Mouse (Mus musculus): ENCODE data around the gene Pebp1. TPM values are rescaled to one million over a fixed set of nuclear protein-coding genes. Genes with fewer than 3 reads are reported as not detected.

The Pebp1 gene
- total RNA-seq, 2 experiments from 2014 or later, result 333 to 344 TPM

DNA sequence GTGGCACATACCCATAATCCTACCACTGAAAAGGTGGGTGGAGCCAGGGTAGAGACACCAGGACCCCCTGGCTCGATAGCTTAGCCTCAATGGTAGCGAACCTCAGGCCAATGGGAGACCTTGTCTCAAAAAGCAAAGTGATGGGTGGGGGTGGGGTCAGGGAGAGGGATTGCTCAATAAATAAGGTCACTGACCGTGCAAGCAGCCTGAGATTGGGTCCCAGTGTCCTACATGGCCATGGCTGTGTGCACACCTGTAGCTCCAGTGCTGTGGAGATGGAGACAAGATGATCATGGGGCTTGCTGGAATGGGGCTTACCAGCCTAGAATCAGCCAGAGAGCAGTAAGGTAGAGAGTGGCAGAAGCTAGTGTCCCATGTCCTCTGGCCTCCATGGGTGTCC lies 35.7 kb downstream of the Pebp1 start:
- TF ChIP-seq CTCF (IDR thresholded peaks at IDR 0.05), result no peak
- H3K27ac ChIP-seq, result no peak overlapping the region
- intact Hi-C loops (cut with DNase I), result no loop called here

GRCm38 (mm10) chr5:117250796-117251195 lies 36.6 kb downstream of the Pebp1 start:
- H3K27ac ChIP-seq, result no peak overlapping the region
- no peak overlapping the region for H3K4me3 ChIP-seq
- DNase-seq, result no peak
- TF ChIP-seq CTCF (IDR thresholded peaks at IDR 0.05), result no peak
- intact Hi-C loops (cut with DNase I), result no loop called here

More for the DNA sequence above, 35.7 kb downstream of the Pebp1 start:
- DNase-seq, result no peak
- H3K4me3 ChIP-seq, result no peak overlapping the region

DNA sequence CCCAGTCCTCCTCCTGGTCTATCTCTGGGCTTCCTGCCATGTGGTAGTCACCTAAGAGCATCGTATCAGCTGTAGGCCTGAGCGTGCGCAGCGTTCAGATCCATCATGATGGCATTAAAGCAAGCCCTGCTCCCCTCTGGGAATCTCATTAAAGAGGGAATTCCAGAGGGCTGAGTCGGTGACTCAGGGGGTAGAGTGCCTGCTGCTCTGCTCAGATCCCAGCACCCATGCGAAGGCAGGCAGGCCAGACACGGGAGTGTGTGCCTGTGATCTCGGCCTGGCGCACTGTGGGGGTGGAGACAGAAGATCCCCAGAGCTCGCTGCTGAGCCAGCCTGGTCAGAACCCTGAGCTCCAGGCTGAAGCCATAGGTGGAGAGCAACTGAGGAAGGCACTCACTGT lies 39.1 kb downstream of the Pebp1 start:
- no peak for DNase-seq
- intact Hi-C loops (cut with DNase I), result no loop called here
- no peak overlapping the region for H3K4me3 ChIP-seq
- no peak overlapping the region for H3K27ac ChIP-seq
- TF ChIP-seq CTCF (IDR thresholded peaks at IDR 0.05), result no peak

- Histone ChIP-seq H3K4me3 (no peak overlapping the region), H3K27ac (no peak overlapping the region)
- intact Hi-C loops (cut with DNase I), result no loop called here
- no peak for TF ChIP-seq CTCF (IDR thresholded peaks at IDR 0.05)
- no peak for DNase-seq
Measured at GRCm38 (mm10) chr5:117245170-117245569, 42.3 kb downstream of the Pebp1 start.

DNA sequence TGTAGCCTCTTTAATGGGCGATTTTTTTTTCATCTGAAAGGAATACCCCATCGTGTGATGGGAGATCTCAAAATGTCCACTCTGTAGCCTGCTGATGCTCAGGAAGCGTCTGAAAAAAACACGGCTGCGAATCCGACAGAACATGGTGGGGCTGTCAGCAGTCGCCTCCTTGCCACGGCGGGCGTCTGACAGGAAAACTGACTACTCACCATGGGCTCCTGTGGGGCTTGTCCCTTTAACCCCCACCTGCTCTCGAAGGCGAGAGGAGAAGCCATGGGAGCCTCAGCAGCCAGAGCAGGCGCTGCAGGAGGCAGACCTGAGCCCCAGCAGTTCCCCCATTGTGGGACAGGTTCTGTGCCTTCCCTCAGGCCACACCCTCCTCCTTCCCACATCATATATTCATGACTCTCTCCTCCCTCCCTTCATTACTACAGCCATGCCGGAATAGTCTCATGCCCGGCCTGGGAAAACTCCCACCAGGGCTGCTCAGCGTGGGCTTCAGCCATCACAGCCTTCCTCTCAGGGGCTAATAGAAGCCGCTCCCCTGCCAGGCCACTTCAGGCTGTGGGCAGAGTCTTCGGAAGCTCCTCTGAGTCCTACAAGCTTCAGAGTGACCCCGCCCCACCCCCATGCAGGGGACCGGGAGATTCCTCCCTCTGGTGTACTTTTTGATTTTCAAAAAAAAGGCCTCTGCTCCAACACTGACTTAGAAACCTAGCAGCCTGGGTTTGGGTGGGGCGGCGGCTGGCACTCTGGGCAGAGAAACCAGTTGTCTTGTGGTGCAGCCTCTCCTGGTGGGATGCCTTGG lies 44.5 kb downstream of the Pebp1 start:
- H3K27ac ChIP-seq, result no peak overlapping the region
- H3K4me3 ChIP-seq, result no peak overlapping the region
- TF ChIP-seq CTCF (IDR thresholded peaks at IDR 0.05), result no peak
- no peak for DNase-seq
- intact Hi-C loops (cut with DNase I), result no loop called here

DNA sequence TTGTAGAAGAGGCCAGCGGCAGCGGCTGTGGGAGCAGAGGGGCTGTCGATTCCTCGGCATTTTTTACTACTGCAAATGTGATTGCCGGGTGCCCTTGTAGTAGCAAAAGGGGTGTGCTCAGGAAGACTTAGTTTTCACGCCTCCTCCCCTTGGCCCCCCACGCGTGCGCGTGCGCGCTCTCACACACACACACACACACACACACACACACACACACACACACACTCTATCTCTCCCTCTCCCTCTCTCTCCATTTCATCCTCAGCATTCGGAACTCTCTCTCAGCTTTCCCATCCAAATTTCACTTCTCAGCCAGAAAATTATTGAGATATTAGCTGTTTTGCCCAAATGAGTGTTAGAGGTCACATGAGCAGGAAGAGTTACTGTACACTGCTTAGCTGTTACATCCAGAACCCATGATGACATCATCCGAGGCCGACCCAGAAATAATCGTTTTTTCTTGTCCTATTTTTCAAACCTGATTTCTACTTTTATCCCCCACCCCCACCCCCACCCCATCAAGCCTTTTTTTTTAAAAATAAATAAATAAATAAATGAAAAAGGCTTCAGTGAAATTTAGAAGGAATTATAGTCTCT lies 45.4 kb downstream of the Pebp1 start:
- TF ChIP-seq CTCF (IDR thresholded peaks at IDR 0.05), result no peak
- intact Hi-C loops (cut with DNase I), result no loop called here
- no peak overlapping the region for H3K27ac ChIP-seq
- no peak overlapping the region for H3K4me3 ChIP-seq
- DNase-seq, result no peak

- intact Hi-C loops (cut with DNase I), result no loop called here
- Histone ChIP-seq H3K4me3 (peak overlapping the region; percentile 74), H3K27ac (peak overlapping the region; percentile 49)
- no peak for TF ChIP-seq CTCF (IDR thresholded peaks at IDR 0.05)
- DNase-seq, result peak; percentile 36
Measured at GRCm38 (mm10) chr5:117240761-117241322, 46.6 kb downstream of the Pebp1 start.

DNA sequence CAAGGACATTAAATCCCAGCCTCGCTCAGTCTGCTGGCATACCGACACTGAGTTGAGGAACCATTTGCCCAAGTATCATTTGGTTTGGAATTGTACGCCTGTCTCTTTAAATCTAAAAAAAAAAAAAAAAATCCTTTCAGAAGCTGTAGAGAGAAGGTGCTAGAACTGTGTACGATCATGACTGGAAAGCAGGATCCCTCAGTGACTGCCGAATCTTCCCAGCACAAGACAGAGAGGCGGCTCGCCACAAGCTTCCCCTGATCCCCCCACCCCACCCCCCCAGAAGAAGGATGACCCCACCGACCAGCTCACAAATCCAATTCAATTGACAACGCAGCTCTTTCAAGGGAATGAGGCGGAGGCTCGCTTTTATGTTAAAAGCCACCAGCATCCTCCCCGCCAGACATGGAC lies 47.1 kb downstream of the Pebp1 start:
- no peak for DNase-seq
- intact Hi-C loops (cut with DNase I), result no loop called here
- peak overlapping the region; percentile 74 for H3K4me3 ChIP-seq
- peak overlapping the region; percentile 49 for H3K27ac ChIP-seq
- TF ChIP-seq CTCF (IDR thresholded peaks at IDR 0.05), result no peak

GRCm38 (mm10) chr5:117239106-117239505 lies 48.3 kb downstream of the Pebp1 start:
- no peak for TF ChIP-seq CTCF (IDR thresholded peaks at IDR 0.05)
- DNase-seq, result no peak
- no peak overlapping the region for H3K27ac ChIP-seq
- H3K4me3 ChIP-seq, result no peak overlapping the region
- intact Hi-C loops (cut with DNase I), result no loop called here

DNA sequence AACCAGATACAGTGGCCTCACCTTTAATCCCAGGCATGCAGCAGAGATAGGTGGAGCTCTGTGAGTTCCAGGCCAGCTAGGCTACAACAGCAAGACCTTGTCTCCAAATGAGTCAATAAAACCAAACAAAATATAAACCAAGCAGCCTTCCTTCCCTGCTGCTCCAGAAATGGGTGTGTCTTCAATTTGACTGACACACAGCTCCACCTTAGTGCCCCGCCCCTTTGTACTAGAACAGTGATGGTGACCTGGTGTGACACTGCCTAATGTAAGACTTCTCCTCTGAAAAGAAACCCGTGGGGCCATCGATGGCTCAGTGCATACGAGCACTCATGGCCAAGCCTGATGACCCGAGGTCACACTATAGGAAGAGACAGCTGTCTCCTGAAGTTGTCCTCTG lies 50.9 kb downstream of the Pebp1 start:
- H3K4me3 ChIP-seq, result no peak overlapping the region
- DNase-seq, result no peak
- intact Hi-C loops (cut with DNase I), result no loop called here
- H3K27ac ChIP-seq, result no peak overlapping the region
- no peak for TF ChIP-seq CTCF (IDR thresholded peaks at IDR 0.05)

Other genes with a start within 250 kb of the Pebp1 start
- gene Suds3, start 171.5 kb downstream of the Pebp1 start, total RNA-seq (2021), result 10 to 100 TPM; 71.7 to 94.8 TPM
- 1 to 10 TPM; 4.6 to 6.8 TPM for gene Taok3, start 167.5 kb downstream of the Pebp1 start, total RNA-seq (2021)
- gene Vsig10, start 31.5 kb upstream of the Pebp1 start, total RNA-seq (2021), result 1 to 10 TPM; 5.2 to 5.3 TPM
- 10 to 100 TPM; 88.0 to 97.7 TPM for gene Wsb2, start 69.7 kb upstream of the Pebp1 start, total RNA-seq (2021)
- 1 to 10 TPM in 1 of 2 experiments, under 1 TPM in 1; 0.84 to 1.1 TPM for gene Rfc5, start 101.4 kb upstream of the Pebp1 start, total RNA-seq (2021)
- under 1 TPM; 0.03 to 0.11 TPM for gene Ksr2, start 126.4 kb upstream of the Pebp1 start, total RNA-seq (2021)

All from gastrocnemius, adult 2 months (tissue).